Mouse (Mus musculus) G1E (cell line): ENCODE measurements around the gene Eif4e1b.

Experiments used
- CTCF ChIP-seq: IDR thresholded peaks from 2 replicates; pipeline ENCODE4 v1.5.1; 2012; ENCODE audit warnings: low read depth, low read length, inconsistent platforms, mixed read lengths
- GATA1 ChIP-seq: IDR thresholded peaks from 2 replicates; pipeline ENCODE4 v1.6.1; 2012; ENCODE audit warnings: borderline replicate concordance, low read length, inconsistent platforms, mixed read lengths
- GATA2 ChIP-seq: IDR thresholded peaks from 2 replicates; pipeline ENCODE4 v1.6.1; 2012; ENCODE audit warnings: low read depth, low read length, inconsistent platforms, borderline replicate concordance
- POLR2AphosphoS5 ChIP-seq: IDR thresholded peaks from 2 replicates; pipeline ENCODE4 v1.6.1; 2012; ENCODE audit warnings: low read depth, low read length, inconsistent platforms; ENCODE audit not compliant: insufficient replicate concordance
- TAL1 ChIP-seq: conservative IDR thresholded peaks from 2 replicates; pipeline ENCODE4 v1.6.1; 2012; ENCODE audit warnings: low read depth, low read length, inconsistent platforms, mixed read lengths

GRCm38 (mm10) chr13:54750699-54751098, 33.1 kb upstream of the Eif4e1b start:
- TF ChIP-seq CTCF = no peak
- no peak for TF ChIP-seq GATA1
- TF ChIP-seq POLR2AphosphoS5 = no peak
- no peak for TF ChIP-seq GATA2
- no peak for TF ChIP-seq TAL1
